Mouse (Mus musculus) neural tube, embryonic 14.5 days (tissue): Measurements from ENCODE around the gene Commd9. TPM values are rescaled to one million over a fixed set of nuclear protein-coding genes. Genes with fewer than 3 reads are reported as not detected.

ENCODE experiments used
- polyA plus RNA-seq: library from polyadenylated mRNA; unstranded; fragments of >200 nt; fragmentation: Nextera tagmentation; extraction: Ambion mirVana; gene quantifications from 2 replicates; pipeline ENCODE4 v1.2.1, GENCODE M21; 2014

Commd9 gene
- polyA plus RNA-seq, 1 experiment from 2014 or later, result 104 TPM

Other genes starting within 250 kb of the Commd9 start
- 0.05 and 0.13 TPM in 2 replicates for gene Rag1, start 236.7 kb upstream of the Commd9 start, polyA plus RNA-seq
- gene B230118H07Rik, start 236.7 kb upstream of the Commd9 start, polyA plus RNA-seq, result 49.2 and 54.0 TPM in 2 replicates
- gene Traf6, start 207.8 kb upstream of the Commd9 start, polyA plus RNA-seq, result 6.4 and 9.3 TPM in 2 replicates
- gene Prr5l, start 3.2 kb upstream of the Commd9 start, polyA plus RNA-seq, result 5.6 and 6.6 TPM in 2 replicates